Mouse (Mus musculus): ENCODE results near the gene Ssr2.

DNA sequence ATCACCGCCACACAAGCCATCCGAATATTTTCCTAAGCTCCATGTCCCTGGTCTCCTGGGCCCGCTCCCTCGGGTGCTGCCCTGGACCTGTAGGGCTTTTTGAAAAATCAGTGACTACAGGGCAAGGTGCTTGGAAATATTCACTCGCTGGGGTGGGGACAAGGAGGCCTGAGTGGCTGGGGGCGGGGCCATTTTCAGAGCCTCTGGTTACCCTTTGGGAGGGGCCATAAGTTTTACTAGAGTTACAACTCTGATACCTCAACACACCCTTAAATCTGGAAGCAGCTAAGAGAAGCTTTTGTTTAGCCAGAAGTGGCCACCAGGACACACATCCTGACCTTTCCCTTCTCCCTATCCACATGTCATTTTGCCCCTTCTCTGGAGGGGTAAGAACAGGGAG lies 38.5 kb upstream of the Ssr2 start:
- no peak for TF ChIP-seq CTCF (IDR thresholded peaks at IDR 0.05)
- no peak for TF ChIP-seq EP300 (IDR thresholded peaks at IDR 0.05)

Data from lung, postnatal 0 days (tissue).